Mouse (Mus musculus): ENCODE results near the gene Cdkn1a.
"Not testable (repeated sequence)": the region's sequence is repeated elsewhere in the genome, so short reads cannot be mapped to it uniquely, and the experiment has no call there.

Gene Cdkn1a

GRCm38 (mm10) chr17:29090776-29091175, at the start of gene Cdkn1a:
TSS of gene Cdkn1a (plus strand) at chr17:29090976.
- DNase-seq, result no peak

GRCm38 (mm10) chr17:29041632-29042031, 49.1 kb upstream of the Cdkn1a start:
- DNase-seq, result not testable (repeated sequence)

- no peak for DNase-seq
These were observed 48.2 kb upstream of the Cdkn1a start for GRCm38 (mm10) chr17:29042569-29042968.

- DNase-seq, result no peak
These were observed 47.2 kb upstream of the Cdkn1a start for GRCm38 (mm10) chr17:29043583-29043982.

GRCm38 (mm10) chr17:29044146-29044924, 46.4 kb upstream of the Cdkn1a start:
- no peak for DNase-seq

GRCm38 (mm10) chr17:29044925-29045319, 45.9 kb upstream of the Cdkn1a start:
- DNase-seq, result no peak

GRCm38 (mm10) chr17:29045741-29046530, 44.8 kb upstream of the Cdkn1a start:
- DNase-seq, result peak; percentile 74

GRCm38 (mm10) chr17:29046863-29047262, 43.9 kb upstream of the Cdkn1a start:
- no peak for DNase-seq

GRCm38 (mm10) chr17:29047697-29048514, 42.9 kb upstream of the Cdkn1a start:
- DNase-seq, result no peak

- peak; percentile 90 for DNase-seq
These were observed 41.8 kb upstream of the Cdkn1a start for GRCm38 (mm10) chr17:29048748-29049507.

- no peak for DNase-seq
These were observed 41.3 kb upstream of the Cdkn1a start for GRCm38 (mm10) chr17:29049508-29049889.

GRCm38 (mm10) chr17:29049923-29050322, 40.9 kb upstream of the Cdkn1a start:
- DNase-seq, result no peak

GRCm38 (mm10) chr17:29050791-29051190, 40.0 kb upstream of the Cdkn1a start:
- DNase-seq, result no peak

- no peak for DNase-seq
These were observed 37.7 kb upstream of the Cdkn1a start for GRCm38 (mm10) chr17:29053067-29053466.

GRCm38 (mm10) chr17:29053841-29054240, 36.9 kb upstream of the Cdkn1a start:
- no peak for DNase-seq

GRCm38 (mm10) chr17:29054429-29054828, 36.3 kb upstream of the Cdkn1a start:
- DNase-seq, result no peak

- no peak for DNase-seq
These were observed 35.2 kb upstream of the Cdkn1a start for GRCm38 (mm10) chr17:29055586-29055985.

- no peak for DNase-seq
These were observed 34.6 kb upstream of the Cdkn1a start for GRCm38 (mm10) chr17:29056207-29056606.

- DNase-seq, result no peak
These were observed 34.1 kb upstream of the Cdkn1a start for GRCm38 (mm10) chr17:29056699-29057151.

GRCm38 (mm10) chr17:29057361-29057890, 33.4 kb upstream of the Cdkn1a start:
- DNase-seq, result no peak

GRCm38 (mm10) chr17:29057961-29058360, 32.8 kb upstream of the Cdkn1a start:
- DNase-seq, result no peak

- DNase-seq, result no peak
These were observed 32.3 kb upstream of the Cdkn1a start for GRCm38 (mm10) chr17:29058487-29058886.
